Mouse (Mus musculus): ENCODE measurements around the gene Ankrd34a. TPM values are rescaled to one million over a fixed set of nuclear protein-coding genes. Genes with fewer than 3 reads are reported as not detected.

Ankrd34a gene
- polyA plus RNA-seq, 1 experiment from 2014 or later = 1.9 TPM

GRCm38 (mm10) chr3:96634015-96634414 lies 37.6 kb downstream of the Ankrd34a start:
- no peak overlapping the region for H3K4me2 ChIP-seq (ENCODE audit: low read depth, low read length, severe bottlenecking)
- DNase-seq (ENCODE audit: low spot score) = no peak
- peaks cover 3% of the 10 kb centered on the region; the same call in 1 of the 2 replicates for H3K4me1 ChIP-seq (replicated peaks; ENCODE audit: control insufficient read depth, insufficient read depth, low read length)
- no peaks in the 10 kb centered on the region for H3K9me3 ChIP-seq (ENCODE audit: control insufficient read depth, low read length)
- H3K27me3 ChIP-seq (ENCODE audit: control insufficient read depth, insufficient read depth, low read length) = no peaks in the 10 kb centered on the region
- H3K27ac ChIP-seq (ENCODE audit: low read depth, low read length) = no peak overlapping the region
- H3K36me3 ChIP-seq (ENCODE audit: control insufficient read depth, insufficient read depth, low read length) = peaks cover under 1% of the 10 kb centered on the region; the same call in 1 of the 2 replicates
- ATAC-seq (replicated peaks; ENCODE audit: low FRiP score) = no peak
- 72% methylated on average over 1 of the region's 1 CpGs for WGBS
- H3K9ac ChIP-seq (ENCODE audit: low read length) = no peak overlapping the region
- no peak overlapping the region for H3K4me3 ChIP-seq (ENCODE audit: low read depth, low read length)

- Histone ChIP-seq H3K27ac (ENCODE audit: low read depth, low read length) (peak within 1 kb of the TSS; percentile 72), H3K4me1 (replicated peaks; ENCODE audit: control insufficient read depth, insufficient read depth, low read length) (peaks cover 3% of the 10 kb centered on the region; the same call in 1 of the 2 replicates), H3K27me3 (ENCODE audit: control insufficient read depth, insufficient read depth, low read length) (no peaks in the 10 kb centered on the region), H3K4me2 (ENCODE audit: low read depth, low read length, severe bottlenecking) (peak within 1 kb of the TSS; percentile 86), H3K9me3 (ENCODE audit: control insufficient read depth, low read length) (no peaks in the 10 kb centered on the region), H3K4me3 (ENCODE audit: low read depth, low read length) (peak within 1 kb of the TSS; percentile 88), H3K36me3 (ENCODE audit: control insufficient read depth, insufficient read depth, low read length) (peaks cover 2% of the 10 kb centered on the region; the same call in 1 of the 2 replicates), H3K9ac (ENCODE audit: low read length) (peak within 1 kb of the TSS; percentile 97)
- WGBS = 1% methylated on average over 56 of the region's 60 CpGs
- ATAC-seq (replicated peaks; ENCODE audit: low FRiP score) (peak; percentile 92), DNase-seq (ENCODE audit: low spot score) (peak; percentile 85)
Measured at GRCm38 (mm10) chr3:96634928-96635879, 38.8 kb downstream of the Ankrd34a start, which contains the start of the genes Pex11b and Gm42957. TSS of gene Pex11b (plus strand) at chr3:96635376. TSS of gene Gm42957 (plus strand) at chr3:96635474.

- no peak for DNase-seq (ENCODE audit: low spot score)
- Histone ChIP-seq H3K4me3 (ENCODE audit: low read depth, low read length) (peak overlapping the region; percentile 88), H3K4me2 (ENCODE audit: low read depth, low read length, severe bottlenecking) (peak overlapping the region; percentile 86), H3K9ac (ENCODE audit: low read length) (peak overlapping the region; percentile 97), H3K9me3 (ENCODE audit: control insufficient read depth, low read length) (no peaks in the 10 kb centered on the region), H3K27me3 (ENCODE audit: control insufficient read depth, insufficient read depth, low read length) (no peaks in the 10 kb centered on the region), H3K36me3 (ENCODE audit: control insufficient read depth, insufficient read depth, low read length) (peaks cover 2% of the 10 kb centered on the region; the same call in 1 of the 2 replicates), H3K27ac (ENCODE audit: low read depth, low read length) (no peak overlapping the region; the same call in 1 of the 2 replicates), H3K4me1 (replicated peaks; ENCODE audit: control insufficient read depth, insufficient read depth, low read length) (peaks cover 3% of the 10 kb centered on the region; the same call in 1 of the 2 replicates)
- 15% methylated on average over 15 of the region's 15 CpGs for WGBS
- no peak for ATAC-seq (replicated peaks; ENCODE audit: low FRiP score)
Measured at GRCm38 (mm10) chr3:96635906-96636305, 39.5 kb downstream of the Ankrd34a start.

GRCm38 (mm10) chr3:96636448-96636847 lies 40.0 kb downstream of the Ankrd34a start:
- H3K4me2 ChIP-seq (ENCODE audit: low read depth, low read length, severe bottlenecking) = peak overlapping the region; percentile 86
- peak overlapping the region; percentile 97; the same call in 1 of the 2 replicates for H3K9ac ChIP-seq (ENCODE audit: low read length)
- peak overlapping the region; percentile 88 for H3K4me3 ChIP-seq (ENCODE audit: low read depth, low read length)
- DNase-seq (ENCODE audit: low spot score) (peak; percentile 57), ATAC-seq (replicated peaks; ENCODE audit: low FRiP score) (no peak)
- 73% methylated on average over 11 of the region's 11 CpGs for WGBS
- H3K9me3 ChIP-seq (ENCODE audit: control insufficient read depth, low read length) = no peaks in the 10 kb centered on the region
- peaks cover 3% of the 10 kb centered on the region; the same call in 1 of the 2 replicates for H3K4me1 ChIP-seq (replicated peaks; ENCODE audit: control insufficient read depth, insufficient read depth, low read length)
- H3K36me3 ChIP-seq (ENCODE audit: control insufficient read depth, insufficient read depth, low read length) = peaks cover 2% of the 10 kb centered on the region; the same call in 1 of the 2 replicates
- H3K27me3 ChIP-seq (ENCODE audit: control insufficient read depth, insufficient read depth, low read length) = no peaks in the 10 kb centered on the region
- no peak overlapping the region for H3K27ac ChIP-seq (ENCODE audit: low read depth, low read length)

- ATAC-seq (replicated peaks; ENCODE audit: low FRiP score) (no peak), DNase-seq (ENCODE audit: low spot score) (peak; percentile 72)
- Histone ChIP-seq H3K9ac (ENCODE audit: low read length) (no peak overlapping the region), H3K4me2 (ENCODE audit: low read depth, low read length, severe bottlenecking) (no peak overlapping the region), H3K36me3 (ENCODE audit: control insufficient read depth, insufficient read depth, low read length) (0 out of 2 replicates have a peak, but pooled peaks cover 2% of the 10 kb centered on the region), H3K9me3 (ENCODE audit: control insufficient read depth, low read length) (no peaks in the 10 kb centered on the region), H3K4me3 (ENCODE audit: low read depth, low read length) (no peak overlapping the region), H3K27ac (ENCODE audit: low read depth, low read length) (no peak overlapping the region), H3K4me1 (replicated peaks; ENCODE audit: control insufficient read depth, insufficient read depth, low read length) (peaks cover 3% of the 10 kb centered on the region; the same call in 1 of the 2 replicates), H3K27me3 (ENCODE audit: control insufficient read depth, insufficient read depth, low read length) (no peaks in the 10 kb centered on the region)
- 68% methylated on average over 1 of the region's 1 CpGs for WGBS
Measured at GRCm38 (mm10) chr3:96639219-96639618, 42.8 kb downstream of the Ankrd34a start.

GRCm38 (mm10) chr3:96645018-96645649 lies 48.7 kb downstream of the Ankrd34a start, which contains the start of gene Itga10:
TSS of gene Itga10 (plus strand) at chr3:96645584.
- Histone ChIP-seq H3K27ac (ENCODE audit: low read depth, low read length) (no peak within 1 kb of the TSS), H3K4me3 (ENCODE audit: low read depth, low read length) (no peak within 1 kb of the TSS), H3K4me1 (replicated peaks; ENCODE audit: control insufficient read depth, insufficient read depth, low read length) (no peaks in the 10 kb centered on the region), H3K4me2 (ENCODE audit: low read depth, low read length, severe bottlenecking) (no peak within 1 kb of the TSS), H3K27me3 (ENCODE audit: control insufficient read depth, insufficient read depth, low read length) (no peaks in the 10 kb centered on the region), H3K36me3 (ENCODE audit: control insufficient read depth, insufficient read depth, low read length) (no peaks in the 10 kb centered on the region), H3K9me3 (ENCODE audit: control insufficient read depth, low read length) (no peaks in the 10 kb centered on the region), H3K9ac (ENCODE audit: low read length) (no peak within 1 kb of the TSS)
- 68% methylated on average over 7 of the region's 7 CpGs for WGBS
- ATAC-seq (replicated peaks; ENCODE audit: low FRiP score) = no peak
- peak; percentile 63 for DNase-seq (ENCODE audit: low spot score)

- Histone ChIP-seq H3K9me3 (ENCODE audit: control insufficient read depth, low read length) (no peaks in the 10 kb centered on the region), H3K36me3 (ENCODE audit: control insufficient read depth, insufficient read depth, low read length) (no peaks in the 10 kb centered on the region), H3K27ac (ENCODE audit: low read depth, low read length) (no peak overlapping the region), H3K9ac (ENCODE audit: low read length) (no peak overlapping the region), H3K4me3 (ENCODE audit: low read depth, low read length) (no peak overlapping the region), H3K4me1 (replicated peaks; ENCODE audit: control insufficient read depth, insufficient read depth, low read length) (no peaks in the 10 kb centered on the region), H3K27me3 (ENCODE audit: control insufficient read depth, insufficient read depth, low read length) (no peaks in the 10 kb centered on the region), H3K4me2 (ENCODE audit: low read depth, low read length, severe bottlenecking) (no peak overlapping the region)
- DNase-seq (ENCODE audit: low spot score) (no peak), ATAC-seq (replicated peaks; ENCODE audit: low FRiP score) (no peak)
- 80% methylated on average over 3 of the region's 3 CpGs for WGBS
Measured at GRCm38 (mm10) chr3:96647365-96647764, 50.9 kb downstream of the Ankrd34a start.
